Mouse (Mus musculus) C2C12 (cell line): Measurements from ENCODE around the gene C9orf72.

Source experiments
- CEBPB ChIP-seq: IDR thresholded peaks from one replicate; pipeline ENCODE4 v1.6.1; 2011; ENCODE audit warnings: low read depth, mild to moderate bottlenecking, control low read depth, moderate library complexity
- CTCF ChIP-seq: IDR thresholded peaks from one replicate; pipeline ENCODE4 v1.5.1; 2011; ENCODE audit not compliant: control insufficient read depth, insufficient read depth, insufficient read length
- MAX ChIP-seq: IDR thresholded peaks from one replicate; pipeline ENCODE4 v1.6.1; 2011; ENCODE audit warnings: mild to moderate bottlenecking, control low read depth

GRCm38 (mm10) chr4:35221903-35222302, 4.1 kb downstream of the C9orf72 start:
- TF ChIP-seq CTCF (no peak), CEBPB (no peak), MAX (no peak)
